Mouse (Mus musculus) midbrain, embryonic 10.5 days (tissue): ENCODE results near the gene Sp7. TPM values are rescaled to one million over a fixed set of nuclear protein-coding genes. Genes with fewer than 3 reads are reported as not detected.

ENCODE experiments used
- DNase-seq: peaks from one replicate; pipeline ENCODE4 v3.0.0-alpha.2; 2017; ENCODE audit warnings: low spot score
- H3K27ac ChIP-seq: fragments of 300-500 bp; sonication (generic); replicated peaks from 2 replicates; pipeline ENCODE4 v1.5.1; 2016; ENCODE audit warnings: mild to moderate bottlenecking
- H3K27me3 ChIP-seq: fragments of 300-500 bp; sonication (generic); 2 replicates; pipeline ENCODE4 v1.6.1; 2016; ENCODE audit warnings: low read depth, mild to moderate bottlenecking; ENCODE audit not compliant: poor library complexity, severe bottlenecking
- H3K36me3 ChIP-seq: fragments of 300-500 bp; sonication (generic); 2 replicates; pipeline ENCODE4 v1.6.1; 2016; ENCODE audit warnings: mild to moderate bottlenecking, moderate library complexity
- H3K4me1 ChIP-seq: fragments of 300-500 bp; sonication (generic); 2 replicates; pipeline ENCODE4 v1.6.1; 2016
- H3K4me3 ChIP-seq: fragments of 300-500 bp; sonication (generic); 2 replicates; pipeline ENCODE4 v1.5.1; 2016; ENCODE audit warnings: mild to moderate bottlenecking, moderate library complexity
- H3K9me3 ChIP-seq: fragments of 300-500 bp; sonication (generic); replicated peaks from 2 replicates; pipeline ENCODE4 v1.6.1; 2016; ENCODE audit warnings: mild to moderate bottlenecking
- WGBS: fragments of 180-500 bp; shearing (Covaris S2); methylation state at CpG from one replicate; pipeline ENCODE4 v1.1.7; 2016; 5-methylcytosine and 5-hydroxymethylcytosine counted together
- polyA plus RNA-seq: library from polyadenylated mRNA; unstranded; fragments of >200 nt; fragmentation: Nextera tagmentation; extraction: Ambion mirVana; gene quantifications from 2 replicates; pipeline ENCODE4 v1.2.1, GENCODE M21; 2016

Gene Sp7
- polyA plus RNA-seq, 1 experiment from 2014 or later: 0.59 TPM

DNA sequence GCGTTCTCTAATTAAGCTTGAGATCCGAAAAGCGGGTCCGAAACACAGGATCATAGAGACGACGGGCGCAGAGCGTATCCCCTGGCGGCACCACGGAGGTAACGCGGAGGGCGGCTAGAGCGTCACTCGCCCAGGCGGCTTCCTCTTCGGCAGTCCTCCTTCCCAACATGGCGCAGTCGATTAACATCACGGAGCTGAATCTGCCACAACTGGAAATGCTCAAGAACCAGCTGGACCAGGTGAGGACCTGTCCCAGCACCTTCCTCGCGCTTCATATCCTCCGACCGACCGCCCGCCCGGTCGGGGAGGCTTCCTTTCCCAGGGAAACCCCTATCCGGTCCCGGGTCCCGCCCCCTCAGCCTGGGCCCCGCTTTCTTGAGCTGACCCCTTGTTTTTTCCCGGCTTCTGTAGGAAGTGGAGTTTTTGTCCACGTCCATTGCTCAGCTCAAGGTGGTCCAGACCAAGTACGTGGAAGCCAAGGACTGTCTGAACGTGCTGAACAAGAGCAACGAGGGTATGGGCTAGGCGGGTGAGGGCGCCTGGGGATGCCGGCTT lies 40.9 kb downstream of the Sp7 start, which contains the start of gene Pfdn5:
Pfdn5 (plus strand) TSS at position 95 of the 555 bp plus-strand sequence.
- under 1% methylated on average over 40 of the region's 40 CpGs for WGBS
- peak within 1 kb of the TSS; percentile 85 for H3K4me3 ChIP-seq
- H3K4me1 ChIP-seq: peaks cover 16% of the 10 kb centered on the region
- H3K27me3 ChIP-seq: no peaks in the 10 kb centered on the region
- H3K9me3 ChIP-seq: no peaks in the 10 kb centered on the region
- H3K36me3 ChIP-seq: peaks cover 69% of the 10 kb centered on the region
- peak; percentile 82 for DNase-seq
- H3K27ac ChIP-seq: peak within 1 kb of the TSS; percentile 89

DNA sequence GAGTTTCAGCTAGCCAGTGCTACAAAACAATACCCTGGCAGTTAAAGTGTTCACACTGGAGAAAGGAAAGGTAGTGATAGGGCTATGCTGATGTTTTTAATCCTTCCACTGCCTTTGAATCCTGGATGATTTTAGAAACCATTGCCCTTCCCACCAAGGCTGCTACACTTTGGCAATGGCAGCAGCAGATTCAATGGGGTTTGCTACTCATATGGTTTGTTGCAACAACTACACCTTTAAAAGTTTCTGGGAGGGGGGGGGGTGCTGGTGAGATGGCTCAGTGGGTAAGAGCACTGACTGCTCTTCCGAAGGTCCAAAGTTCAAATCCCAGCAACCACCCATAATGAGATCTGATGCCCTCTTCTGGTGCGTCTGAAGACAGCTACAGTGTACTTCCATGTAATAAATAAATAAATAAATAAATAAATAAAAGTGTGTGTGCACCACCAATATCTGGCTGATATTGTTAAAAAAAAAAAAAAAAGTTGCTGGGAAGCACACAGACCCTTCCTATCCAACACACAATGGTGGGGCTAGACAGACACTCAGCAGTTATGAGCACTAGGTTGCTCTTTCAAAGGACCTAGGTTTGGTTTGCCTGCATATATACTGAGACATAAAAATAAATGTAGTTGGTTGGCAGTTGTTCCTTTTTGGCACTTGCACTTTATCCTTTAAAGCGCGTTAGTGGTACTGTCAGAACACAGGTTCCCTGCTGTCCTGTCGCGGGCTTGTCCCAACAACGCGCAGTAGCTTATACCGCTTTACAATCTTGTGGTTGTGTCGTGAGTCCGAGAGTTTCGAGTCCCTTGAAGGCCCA lies 42.1 kb downstream of the Sp7 start:
- Histone ChIP-seq H3K27ac (no peak overlapping the region), H3K4me3 (peak overlapping the region; percentile 85)
- whole genome bisulfite sequencing: 77% methylated on average over 12 of the region's 12 CpGs

DNA sequence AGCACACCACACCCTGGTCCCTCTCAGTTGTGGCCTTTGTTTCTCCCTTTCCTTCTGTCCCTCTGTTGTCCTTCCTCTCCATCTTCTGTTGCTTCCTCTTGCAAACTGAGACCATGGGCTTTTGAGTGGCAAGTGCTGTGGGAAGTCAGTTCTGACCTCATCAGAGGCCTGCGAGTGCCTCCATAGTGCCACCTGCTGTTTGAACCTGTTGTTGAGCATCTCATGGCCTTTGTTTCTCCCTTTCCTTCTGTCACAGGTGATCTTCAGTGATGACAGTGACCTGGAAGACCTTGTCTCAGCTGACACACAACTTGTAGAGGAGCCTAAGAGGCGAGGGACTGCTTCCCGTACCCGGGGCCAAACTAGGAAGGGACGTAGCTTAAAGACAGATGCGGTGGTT lies 50.7 kb downstream of the Sp7 start:
- WGBS: 89% methylated on average over 6 of the region's 6 CpGs
- Histone ChIP-seq H3K9me3 (no peaks in the 10 kb centered on the region), H3K27ac (no peak overlapping the region), H3K36me3 (peaks cover 98% of the 10 kb centered on the region), H3K4me3 (no peak overlapping the region), H3K4me1 (no peaks in the 10 kb centered on the region), H3K27me3 (no peaks in the 10 kb centered on the region)
- DNase-seq: peak; percentile 42

More for the DNA sequence above, 42.1 kb downstream of the Sp7 start:
- no peak for DNase-seq
- H3K9me3 ChIP-seq: no peaks in the 10 kb centered on the region
- no peaks in the 10 kb centered on the region for H3K27me3 ChIP-seq
- H3K4me1 ChIP-seq: peaks cover 15% of the 10 kb centered on the region
- peaks cover 69% of the 10 kb centered on the region for H3K36me3 ChIP-seq

DNA sequence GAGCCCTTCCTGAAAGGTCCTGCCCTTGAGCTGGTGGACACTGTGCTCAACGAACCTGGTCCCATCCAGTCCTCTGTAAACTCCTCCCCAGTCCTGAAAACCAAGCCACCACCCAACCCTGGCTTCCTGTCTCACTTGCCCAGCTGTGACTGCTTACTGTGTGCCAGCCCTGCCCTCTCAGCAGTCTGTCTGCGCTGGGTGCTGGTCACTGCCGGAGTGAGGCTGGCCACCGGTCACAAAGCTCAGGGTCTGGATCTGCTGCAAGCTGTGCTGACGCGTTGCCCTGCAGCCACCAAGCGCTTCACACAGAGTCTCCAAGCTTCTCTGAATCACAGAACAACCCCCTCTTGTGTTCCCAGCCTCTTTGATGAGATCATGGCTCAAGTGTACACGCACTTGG lies 51.7 kb downstream of the Sp7 start:
- H3K4me3 ChIP-seq: no peak overlapping the region
- WGBS: 96% methylated on average over 8 of the region's 8 CpGs
- H3K27me3 ChIP-seq: no peaks in the 10 kb centered on the region
- H3K4me1 ChIP-seq: no peaks in the 10 kb centered on the region
- peaks cover 96% of the 10 kb centered on the region for H3K36me3 ChIP-seq
- H3K9me3 ChIP-seq: no peaks in the 10 kb centered on the region
- no peak for DNase-seq
- H3K27ac ChIP-seq: no peak overlapping the region

DNA sequence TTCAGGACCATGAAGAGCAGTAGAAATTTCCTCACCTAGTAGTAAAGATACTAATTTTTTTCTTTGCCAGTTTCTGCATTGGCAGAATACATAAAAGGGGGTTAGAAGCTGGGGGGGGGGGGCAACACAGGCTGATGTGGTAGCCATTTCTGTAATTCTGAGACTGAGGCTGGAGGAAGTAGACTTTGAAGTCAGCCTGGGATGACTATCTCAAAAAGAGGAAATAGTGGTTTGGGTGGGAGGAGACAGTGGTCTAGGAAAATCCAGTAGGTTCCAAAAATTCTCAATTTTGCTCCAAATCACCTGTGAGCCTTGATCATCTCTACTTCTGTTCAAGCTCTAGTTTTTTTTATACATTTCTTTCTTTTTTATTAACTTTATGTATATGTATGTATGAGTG lies 55.5 kb downstream of the Sp7 start:
- no peak overlapping the region for H3K4me3 ChIP-seq
- no peak for DNase-seq
- no peak overlapping the region for H3K27ac ChIP-seq
- peaks cover 96% of the 10 kb centered on the region for H3K36me3 ChIP-seq
- H3K4me1 ChIP-seq: no peaks in the 10 kb centered on the region
- H3K9me3 ChIP-seq: no peaks in the 10 kb centered on the region
- H3K27me3 ChIP-seq: no peaks in the 10 kb centered on the region

DNA sequence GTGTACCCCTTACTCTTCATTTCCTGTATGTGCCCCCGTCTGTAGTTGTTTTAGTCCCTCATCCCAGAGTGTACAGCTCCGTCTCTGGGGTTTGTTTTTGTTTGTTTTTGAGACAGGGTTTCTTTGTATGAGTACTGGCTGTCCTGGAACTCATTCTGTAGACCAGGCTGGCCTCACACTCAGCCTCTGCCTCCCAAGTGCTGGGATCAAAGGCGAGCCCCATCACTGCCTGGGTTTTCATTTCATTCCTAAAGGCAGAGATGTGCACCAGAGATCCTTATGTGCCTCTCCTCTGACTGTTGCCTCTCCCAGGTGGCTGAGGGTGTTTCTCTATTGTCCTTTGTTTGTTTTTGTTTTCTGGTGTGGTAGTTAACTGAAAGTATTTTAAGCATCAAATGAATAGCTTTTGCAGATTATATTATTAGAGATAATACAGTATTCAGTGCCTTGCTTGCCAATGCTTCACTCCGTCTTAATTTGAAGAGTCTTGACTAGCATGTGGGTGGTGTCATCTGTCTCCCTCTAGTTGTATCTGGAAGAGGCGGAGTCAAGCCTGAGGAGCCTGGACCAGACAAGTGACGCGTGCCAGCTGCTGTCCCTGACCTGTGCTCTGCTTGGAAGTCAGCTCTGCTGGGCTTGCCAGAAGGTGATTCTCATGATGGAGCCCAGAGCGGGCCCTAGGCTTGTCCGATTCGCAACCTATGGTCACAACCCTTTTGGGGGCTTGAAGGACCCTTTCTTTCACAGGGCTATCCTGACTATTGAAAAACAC lies 56.7 kb downstream of the Sp7 start:
- no peak overlapping the region for H3K4me3 ChIP-seq
- H3K4me1 ChIP-seq: no peaks in the 10 kb centered on the region
- 91% methylated on average over 10 of the region's 10 CpGs for WGBS
- no peak for DNase-seq
- peaks cover 96% of the 10 kb centered on the region for H3K36me3 ChIP-seq
- H3K27me3 ChIP-seq: no peaks in the 10 kb centered on the region
- no peaks in the 10 kb centered on the region for H3K9me3 ChIP-seq
- no peak overlapping the region for H3K27ac ChIP-seq

DNA sequence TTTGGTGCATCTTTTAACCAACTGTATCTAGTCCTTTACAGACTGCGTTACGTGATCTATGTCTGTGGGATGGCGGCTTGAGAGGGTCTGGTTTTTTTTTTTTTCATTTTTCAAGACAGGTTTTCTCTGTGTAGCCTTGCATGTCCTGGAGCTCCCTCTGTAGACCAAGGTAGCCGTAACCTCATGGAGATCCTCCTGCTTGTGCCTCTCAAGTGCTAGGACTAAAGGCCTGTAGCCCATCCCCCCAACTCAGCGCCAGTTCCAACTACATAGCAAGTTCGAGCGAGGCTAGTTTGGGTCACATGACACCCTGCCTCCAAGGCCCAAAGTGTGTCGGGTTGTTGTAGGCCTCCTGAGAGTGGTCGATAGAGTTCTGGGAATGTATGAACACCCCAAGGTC lies 58.3 kb downstream of the Sp7 start:
- Histone ChIP-seq H3K9me3 (no peaks in the 10 kb centered on the region), H3K4me1 (no peaks in the 10 kb centered on the region), H3K27ac (no peak overlapping the region), H3K4me3 (no peak overlapping the region), H3K36me3 (peaks cover 96% of the 10 kb centered on the region), H3K27me3 (no peaks in the 10 kb centered on the region)
- DNase-seq: no peak
- 90% methylated on average over 9 of the region's 9 CpGs for WGBS

Other genes with a start within 250 kb of the Sp7 start
- gene Spryd3, start 230.9 kb downstream of the Sp7 start, polyA plus RNA-seq: 13.7 and 15.5 TPM in 2 replicates
- 0.32 and 0.38 TPM in 2 replicates for gene Igfbp6, start 222.8 kb downstream of the Sp7 start, polyA plus RNA-seq
- 0.14 and 0.20 TPM in 2 replicates for gene Soat2, start 216.7 kb downstream of the Sp7 start, polyA plus RNA-seq
- 63.0 and 72.4 TPM in 2 replicates for gene Zfp740, start 163.9 kb downstream of the Sp7 start, polyA plus RNA-seq
- 32.8 and 38.8 TPM in 2 replicates for gene Csad, start 162.5 kb downstream of the Sp7 start, polyA plus RNA-seq
- 0.31 and 0.56 TPM in 2 replicates for gene Itgb7, start 135.2 kb downstream of the Sp7 start, polyA plus RNA-seq
- gene Rarg, start 109.7 kb downstream of the Sp7 start, polyA plus RNA-seq: 14.3 and 16.2 TPM in 2 replicates
- 0.35 and 0.41 TPM in 2 replicates for gene Gm9918, start 96.6 kb downstream of the Sp7 start, polyA plus RNA-seq
- gene Mfsd5, start 87.7 kb downstream of the Sp7 start, polyA plus RNA-seq: 59.2 and 63.2 TPM in 2 replicates
- gene Espl1, start 70.9 kb downstream of the Sp7 start, polyA plus RNA-seq: 47.4 and 54.4 TPM in 2 replicates
- 335 and 345 TPM in 2 replicates for gene Pfdn5, start 41.1 kb downstream of the Sp7 start, polyA plus RNA-seq
- 125 and 134 TPM in 2 replicates for gene Myg1, start 35.5 kb downstream of the Sp7 start, polyA plus RNA-seq
- 115 and 128 TPM in 2 replicates for gene Aaas, start 16.4 kb downstream of the Sp7 start, polyA plus RNA-seq
- 7.9 and 8.9 TPM in 2 replicates for gene Sp1, start 39.0 kb upstream of the Sp7 start, polyA plus RNA-seq
- gene Amhr2, start 78.2 kb upstream of the Sp7 start, polyA plus RNA-seq: 0.10 and 0.50 TPM in 2 replicates
- 75.7 and 82.3 TPM in 2 replicates for gene Prr13, start 91.8 kb upstream of the Sp7 start, polyA plus RNA-seq
- gene Pcbp2, start 103.4 kb upstream of the Sp7 start, polyA plus RNA-seq: 194 and 201 TPM in 2 replicates
- 3.5 TPM in 1 of 2 replicates, not detected in the other for gene Gm10337, start 136.5 kb upstream of the Sp7 start, polyA plus RNA-seq
- 23.4 and 31.8 TPM in 2 replicates for gene Map3k12, start 149.9 kb upstream of the Sp7 start, polyA plus RNA-seq
- gene Tarbp2, start 151.0 kb upstream of the Sp7 start, polyA plus RNA-seq: 133 and 143 TPM in 2 replicates
- gene Npff, start 157.8 kb upstream of the Sp7 start, polyA plus RNA-seq: 2.0 and 2.9 TPM in 2 replicates